Mouse (Mus musculus) cerebellum, postnatal 36 days (tissue): Measurements from ENCODE around the gene Tmeff2.
A peak's percentile ranks its signal among the peaks of the same experiment; 100 is the strongest.
"Not testable (repeated sequence)": the region's sequence is repeated elsewhere in the genome, so short reads cannot be mapped to it uniquely, and the experiment has no call there.

Experiments
- DNase-seq, 2 experiments: peaks; one replicate each; pipeline ENCODE4 v3.0.0; 2021 to 2022; ENCODE audit warnings: mixed read lengths in 2 of 2

The Tmeff2 gene

DNA sequence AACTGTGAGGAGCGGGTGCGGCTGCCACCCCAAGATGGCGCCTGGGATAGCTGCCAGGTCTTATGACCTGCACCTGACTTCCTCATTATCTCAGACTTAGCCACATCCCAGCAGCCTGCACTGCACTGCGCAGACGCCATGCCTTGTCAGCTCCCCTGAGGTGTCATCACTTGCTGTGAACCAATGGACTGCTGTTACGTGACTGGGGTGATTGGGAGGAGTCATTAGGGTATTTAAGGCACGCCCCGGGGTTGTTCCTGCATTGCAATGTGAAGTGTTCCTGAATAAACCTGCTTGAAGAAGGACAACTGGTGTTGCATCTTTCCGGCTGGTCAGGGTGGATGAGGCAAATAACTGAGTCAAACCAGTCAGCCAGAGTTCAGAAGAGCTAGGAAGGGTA lies at the start of gene Tmeff2:
TSS of gene Tmeff2 (plus strand) at position 262 of the 400 bp plus-strand sequence.
- not testable (repeated sequence) for DNase-seq

DNA sequence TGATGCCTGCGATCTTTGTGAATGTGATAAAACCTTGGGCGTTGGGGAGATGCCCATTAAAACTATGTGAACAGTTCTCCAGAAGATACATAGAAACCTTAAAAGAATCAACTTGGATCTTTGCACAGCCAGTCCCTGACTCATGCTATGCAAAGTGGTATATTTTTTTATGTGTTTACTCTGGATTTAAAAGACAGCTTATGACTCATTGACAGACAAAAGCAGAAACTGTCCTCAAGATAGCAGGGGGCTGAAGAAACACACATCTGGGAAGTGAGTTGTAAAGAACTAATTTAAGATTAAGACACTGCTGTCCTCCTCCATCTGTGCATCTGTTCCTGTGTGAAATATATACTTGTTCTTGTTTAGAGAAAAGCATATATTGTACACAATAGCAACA lies 38.9 kb upstream of the Tmeff2 start:
- DNase-seq, result no peak

DNA sequence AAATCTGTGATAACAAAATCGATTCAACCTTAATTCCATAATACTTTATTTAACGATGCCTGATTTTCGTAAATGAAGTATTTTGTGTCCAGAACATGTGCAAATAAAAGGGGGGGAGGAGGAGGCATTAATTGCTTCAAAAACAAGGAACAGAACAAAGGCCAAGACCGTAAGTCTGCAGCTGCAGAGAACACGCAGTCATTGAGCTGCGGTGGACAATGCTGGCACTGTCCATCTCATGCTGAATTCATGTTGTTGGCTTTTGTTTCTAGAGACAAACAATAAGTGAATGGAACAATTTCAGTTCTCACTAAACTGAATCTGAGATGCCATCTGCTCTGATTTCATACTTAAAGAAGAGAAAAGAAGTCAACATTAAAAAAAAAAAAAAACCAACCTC lies 2.8 kb upstream of the Tmeff2 start:
- DNase-seq, result no peak

DNA sequence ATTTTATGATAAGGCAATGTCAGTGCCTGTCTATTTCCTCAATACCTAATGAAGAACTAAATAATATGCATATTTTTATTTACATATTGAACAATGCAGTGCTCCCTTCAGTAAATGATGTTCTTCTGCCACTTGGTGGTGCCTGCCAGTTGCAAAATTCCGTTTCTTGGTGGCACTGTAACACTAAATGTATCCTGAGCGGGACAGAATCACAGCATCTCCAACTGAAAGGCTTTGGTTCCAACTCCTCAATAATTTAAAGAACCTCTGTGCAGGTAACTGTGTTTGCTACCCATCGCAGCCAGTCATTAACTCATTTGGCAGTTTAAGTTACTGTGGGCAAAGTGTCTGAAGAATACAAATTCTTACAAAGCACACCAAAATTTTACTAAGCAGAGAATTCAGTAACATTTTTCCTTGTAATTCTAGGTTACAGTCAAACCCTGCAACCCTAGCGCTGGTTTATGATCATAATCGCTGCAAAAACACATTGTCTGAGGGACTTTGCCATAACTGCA lies 24.4 kb downstream of the Tmeff2 start:
- peak; percentile 53 to 61 for DNase-seq

DNA sequence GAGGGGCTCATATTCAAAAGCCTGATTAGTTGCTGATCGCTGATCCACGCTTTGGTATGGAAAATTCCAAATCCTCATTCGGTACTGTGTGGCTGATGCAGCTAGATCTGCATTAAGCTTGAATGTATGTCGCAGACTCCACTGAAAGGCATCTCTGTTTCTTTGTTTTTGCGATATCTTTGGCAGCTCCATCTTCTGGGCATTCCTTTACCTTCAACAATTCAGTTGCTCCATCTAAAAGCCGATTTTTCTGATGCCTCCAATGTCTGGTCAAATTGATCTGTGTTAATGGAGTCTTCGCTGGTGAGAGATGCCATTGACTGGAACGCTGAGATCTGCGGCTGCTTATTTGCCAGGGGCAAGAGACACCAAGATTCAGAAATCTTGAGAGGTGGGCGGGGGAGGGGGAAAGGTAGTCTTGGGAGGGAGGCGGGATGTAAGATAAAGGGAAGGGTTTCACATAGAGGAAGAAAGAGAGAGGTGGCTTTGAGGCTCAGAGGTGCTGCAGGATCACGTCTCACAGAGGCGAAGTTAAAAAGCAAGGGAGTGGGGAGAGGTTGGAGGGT lies 25.0 kb downstream of the Tmeff2 start:
- peak; percentile 32 to 56 for DNase-seq

GRCm38 (mm10) chr1:50926374-50927060 lies 26.1 kb downstream of the Tmeff2 start:
- DNase-seq, result peak; percentile 54 to 68

DNA sequence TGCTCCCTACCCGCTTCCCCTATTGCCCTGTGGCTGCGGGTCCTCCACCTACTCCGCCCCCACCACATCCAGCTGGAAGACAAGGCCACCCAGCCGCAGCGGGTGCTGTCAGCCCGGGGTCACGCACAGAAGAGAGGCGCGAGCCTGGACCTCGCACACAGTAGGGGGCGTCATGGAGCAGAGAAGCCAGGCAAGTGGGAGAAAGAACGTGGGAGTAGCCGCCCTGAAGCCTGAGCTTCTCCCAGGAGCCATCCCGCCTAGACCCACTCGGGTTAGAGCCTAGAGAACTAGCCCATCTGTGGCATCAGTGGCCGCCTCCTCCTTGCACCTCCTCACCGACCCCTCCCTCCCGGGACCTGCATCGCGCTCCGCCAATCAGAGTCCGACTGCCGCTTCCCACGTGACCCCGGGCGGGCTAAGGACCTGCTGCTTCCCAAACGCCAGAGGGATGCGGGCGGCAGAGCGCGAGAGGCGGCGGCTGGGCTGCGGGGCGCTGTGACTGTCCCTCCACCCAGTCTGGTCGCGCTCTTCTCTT lies 26.7 kb downstream of the Tmeff2 start:
- DNase-seq, result peak; percentile 98 to 99

GRCm38 (mm10) chr1:50927679-50928187 lies 27.3 kb downstream of the Tmeff2 start:
- DNase-seq, result no peak

DNA sequence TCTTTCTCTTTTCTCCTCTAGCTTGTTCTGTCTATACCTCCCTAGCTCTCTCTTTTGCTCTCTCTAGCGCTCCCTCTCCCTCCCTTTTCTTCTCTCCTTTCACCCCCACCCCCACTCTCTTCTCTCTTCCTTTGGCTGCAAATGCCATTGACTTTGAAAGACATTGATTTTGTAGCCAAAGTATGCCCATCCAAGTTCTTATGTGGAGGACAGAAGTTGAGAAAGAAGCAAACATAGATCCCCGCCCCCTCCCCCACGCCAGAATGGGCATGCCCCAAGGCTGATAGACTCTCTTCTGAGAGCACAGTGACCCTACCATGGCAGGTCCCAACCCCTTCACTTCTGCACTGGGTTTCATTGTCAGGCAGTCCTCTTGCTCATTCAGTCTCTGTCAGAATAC lies 28.3 kb downstream of the Tmeff2 start:
- peak in 1 of 2 experiments; percentile 6 for DNase-seq

- no peak for DNase-seq
Measured at GRCm38 (mm10) chr1:50935076-50935475, 34.6 kb downstream of the Tmeff2 start.

DNA sequence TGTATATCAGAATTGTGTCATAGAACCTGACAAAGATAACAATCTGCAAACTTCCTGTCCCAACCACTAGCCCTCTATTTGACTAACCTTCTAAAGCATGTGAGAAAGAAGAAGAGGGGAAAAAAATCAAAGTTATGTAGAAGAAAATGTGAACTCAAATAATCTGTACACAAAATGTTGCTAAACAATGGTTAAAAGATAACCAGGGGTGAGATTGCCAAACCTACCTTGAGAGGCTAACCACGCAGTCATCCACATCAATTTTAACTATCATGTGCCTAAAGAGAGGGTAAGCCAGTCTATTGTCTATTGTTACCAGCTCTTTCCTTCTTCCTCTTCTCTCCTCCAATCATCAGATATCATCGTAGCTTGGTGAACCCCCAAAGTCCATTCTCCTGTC lies 35.0 kb downstream of the Tmeff2 start:
- no peak for DNase-seq

- no peak for DNase-seq
Measured at GRCm38 (mm10) chr1:50940131-50941039, 39.9 kb downstream of the Tmeff2 start.

GRCm38 (mm10) chr1:50948575-50948974 lies 48.1 kb downstream of the Tmeff2 start:
- DNase-seq, result no peak

GRCm38 (mm10) chr1:50958844-50959243 lies 58.4 kb downstream of the Tmeff2 start:
- peak; percentile 39 to 46 for DNase-seq

GRCm38 (mm10) chr1:50961954-50962648 lies 61.7 kb downstream of the Tmeff2 start:
- peak; percentile 21 to 75 for DNase-seq

DNA sequence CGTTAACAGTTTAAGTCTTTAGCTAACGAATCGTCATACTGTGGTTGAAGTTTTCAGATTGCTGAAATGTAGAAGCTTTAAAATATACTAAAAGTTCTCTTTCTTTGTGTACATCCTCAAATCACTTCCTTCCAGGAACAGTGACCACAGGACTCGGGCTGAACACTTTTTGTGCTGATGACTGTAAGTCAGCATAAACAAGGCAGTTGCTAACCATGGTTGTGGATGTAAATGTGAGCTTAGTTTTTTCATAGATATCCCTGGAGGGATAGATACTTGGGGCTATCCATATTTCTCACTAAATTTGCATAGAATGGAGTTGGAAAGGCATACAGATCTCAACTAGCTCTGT lies 62.2 kb downstream of the Tmeff2 start:
- no peak for DNase-seq

- DNase-seq, result no peak
Measured at GRCm38 (mm10) chr1:50969685-50970084, 69.2 kb downstream of the Tmeff2 start.

- no peak for DNase-seq
Measured at GRCm38 (mm10) chr1:50970853-50971252, 70.4 kb downstream of the Tmeff2 start.

- no peak for DNase-seq
Measured at GRCm38 (mm10) chr1:50972509-50973436, 72.3 kb downstream of the Tmeff2 start.

DNA sequence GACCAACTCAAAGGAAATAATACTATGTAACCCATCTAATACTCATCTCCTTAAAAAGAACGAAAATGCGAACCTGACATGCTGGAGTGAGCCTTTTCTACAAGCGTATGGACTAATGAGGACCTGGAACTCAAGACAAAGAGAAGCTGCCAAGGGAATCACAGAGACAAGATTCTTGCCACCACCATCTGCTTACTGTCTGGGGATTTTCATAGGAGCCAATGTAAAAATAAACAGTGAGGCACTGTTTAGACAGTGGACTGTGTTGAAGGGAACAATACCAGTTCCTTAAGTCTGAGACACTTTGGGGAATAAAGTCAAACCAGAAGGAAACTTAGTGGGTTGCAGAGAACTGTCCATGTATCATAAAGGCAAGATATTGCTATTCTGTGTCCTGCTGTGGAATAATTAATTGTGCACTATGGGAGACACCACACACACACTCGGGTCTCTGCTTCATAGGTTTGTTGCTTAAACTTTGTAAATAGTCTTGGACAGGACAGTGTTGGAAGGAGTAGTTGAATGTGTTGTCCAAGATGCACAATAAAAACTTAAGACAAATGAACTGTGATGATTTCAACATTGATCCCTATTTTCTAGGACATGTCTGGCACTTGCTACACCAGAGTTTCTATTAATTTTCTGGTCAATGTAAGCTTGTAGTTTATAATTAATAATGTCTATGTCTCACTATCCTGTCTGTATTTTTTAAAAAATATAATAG lies 79.1 kb downstream of the Tmeff2 start:
- peak; percentile 19 to 39 for DNase-seq
